In the genomic region with DNA sequence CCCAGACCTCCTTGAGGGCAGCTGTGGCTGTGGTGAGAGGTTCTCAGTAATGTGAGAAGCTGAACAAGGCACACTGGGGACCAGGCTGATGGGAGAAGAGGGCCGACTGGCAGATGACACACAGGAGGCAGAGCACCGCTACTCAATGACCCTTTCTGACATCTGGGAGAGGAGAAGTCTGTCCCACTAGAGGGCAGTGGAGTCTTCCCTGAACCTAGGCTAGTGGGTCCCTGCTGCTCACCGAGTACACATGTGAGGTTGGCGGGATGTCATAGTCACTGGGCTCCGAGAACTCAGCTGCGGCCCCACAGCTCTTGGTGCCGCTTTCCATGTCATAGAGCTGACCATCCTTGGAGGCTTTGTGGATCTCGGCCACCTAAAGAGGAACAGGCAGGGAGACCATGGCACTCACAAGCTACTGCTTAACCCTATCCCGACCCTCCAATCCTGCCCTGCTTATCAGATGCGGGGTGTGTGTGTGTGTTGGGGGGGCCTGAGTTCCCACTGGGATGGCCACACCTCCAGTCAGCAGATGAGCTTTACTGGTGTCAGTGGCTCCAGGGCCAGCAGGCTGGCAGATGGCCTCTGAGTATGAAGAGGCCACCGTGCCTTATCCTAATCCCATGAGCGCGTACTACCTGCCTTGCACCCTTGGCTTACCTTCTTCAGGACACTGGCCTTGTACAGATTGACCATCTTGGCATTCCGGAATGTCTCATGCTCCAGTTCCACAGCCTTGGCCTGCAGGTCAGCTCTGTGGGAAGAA, we compare ENCODE assay signal across 9 mouse cellular contexts. TPM values are rescaled to one million over a fixed set of nuclear protein-coding genes. Genes with fewer than 3 reads are reported as not detected.
DNase-seq lines count a peak whose midpoint lies in the region; ATAC-seq and TF ChIP-seq lines count a peak whose summit lies in the region.
"Had no signal": no experiment of that assay in that cellular context is flagged by ENCODE, and none has a peak within 500 bp of the region (broad histone marks: within the 10 kb centered on the region; RNA-seq: fewer than 3 reads in every experiment).

No protein-coding gene starts in this region.

- peak; percentile 38 for DNase-seq in hindbrain, embryonic 11.5 days (ENCODE audit: low spot score)
- peak; percentile 61 for DNase-seq in CH12.LX (ENCODE audit: extremely low read depth)
- DNase-seq in cerebellum, adult 9-10 months, result peak; percentile 33
- no peak for DNase-seq in liver, embryonic 13.5 days
- no peak for DNase-seq in adrenal gland, adult (ENCODE audit: inconsistent age in 2 of 2, low spot score in 1 of 2)
- no peak for DNase-seq in forebrain, embryonic 14.5 days (ENCODE audit: low spot score)

- no peaks in the 10 kb centered on the region for H3K79me2 ChIP-seq in CH12.LX (replicated peaks; ENCODE audit: control insufficient read depth, extremely low read depth, insufficient read depth, poor library complexity, severe bottlenecking)

- H3K9ac ChIP-seq in hindbrain, embryonic 11.5 days (ENCODE audit: low read depth, low read length), result no peak overlapping the region
- H3K9ac ChIP-seq in hindbrain, embryonic 16.5 days (ENCODE audit: low read depth, low read length), result no peak overlapping the region
- no peak overlapping the region for H3K9ac ChIP-seq in CH12.LX (ENCODE audit: insufficient read depth, low read depth)
- no peak overlapping the region for H3K9ac ChIP-seq in liver, embryonic 13.5 days
- H3K9ac ChIP-seq in forebrain, embryonic 13.5 days, result no peak overlapping the region
- H3K9ac ChIP-seq in forebrain, embryonic 14.5 days (ENCODE audit: low read length), result no peak overlapping the region
- H3K9ac ChIP-seq: heart, embryonic 15.5 days had no signal

- no peak for TF ChIP-seq EP300 in CH12.LX (IDR thresholded peaks at IDR 0.05; ENCODE audit: low read length)

- no peaks in the 10 kb centered on the region for H3K27me3 ChIP-seq in hindbrain, embryonic 11.5 days (ENCODE audit: control insufficient read depth, insufficient read depth, low read length)
- H3K27me3 ChIP-seq in hindbrain, embryonic 16.5 days (replicated peaks; ENCODE audit: control insufficient read depth, insufficient read depth, low read length), result no peaks in the 10 kb centered on the region
- H3K27me3 ChIP-seq in CH12.LX (replicated peaks), result no peaks in the 10 kb centered on the region
- H3K27me3 ChIP-seq in liver, embryonic 13.5 days, result no peaks in the 10 kb centered on the region
- H3K27me3 ChIP-seq in forebrain, embryonic 13.5 days, result no peaks in the 10 kb centered on the region
- H3K27me3 ChIP-seq in forebrain, embryonic 14.5 days (replicated peaks; ENCODE audit: control insufficient read depth, insufficient read depth, low read length), result no peaks in the 10 kb centered on the region
- H3K27me3 ChIP-seq: heart, embryonic 15.5 days had no signal

- H3K9me3 ChIP-seq in hindbrain, embryonic 11.5 days (ENCODE audit: control insufficient read depth, low read length), result no peaks in the 10 kb centered on the region
- no peaks in the 10 kb centered on the region for H3K9me3 ChIP-seq in hindbrain, embryonic 16.5 days (ENCODE audit: control insufficient read depth, low read length)
- no peaks in the 10 kb centered on the region for H3K9me3 ChIP-seq in CH12.LX (replicated peaks; ENCODE audit: low read length)
- H3K9me3 ChIP-seq in liver, embryonic 13.5 days (replicated peaks), result no peaks in the 10 kb centered on the region
- no peaks in the 10 kb centered on the region for H3K9me3 ChIP-seq in forebrain, embryonic 13.5 days (replicated peaks)
- no peaks in the 10 kb centered on the region for H3K9me3 ChIP-seq in forebrain, embryonic 14.5 days (replicated peaks; ENCODE audit: control insufficient read depth, low read length)
- H3K9me3 ChIP-seq: heart, embryonic 15.5 days had no signal

- H3K4me1 ChIP-seq in hindbrain, embryonic 11.5 days (replicated peaks; ENCODE audit: control insufficient read depth, insufficient read depth, low read length), result 0 out of 2 replicates have a peak, but pooled peaks cover 3% of the 10 kb centered on the region
- peaks cover under 1% of the 10 kb centered on the region; the same call in 1 of the 2 replicates for H3K4me1 ChIP-seq in hindbrain, embryonic 16.5 days (ENCODE audit: control insufficient read depth, insufficient read depth, low read depth, low read length)
- H3K4me1 ChIP-seq in CH12.LX (ENCODE audit: control insufficient read depth in 1 of 2, insufficient read depth in 2 of 2), result peaks cover 4 to 25% of the 10 kb centered on the region in 2 experiments; a peak in 3 of 4 replicates
- H3K4me1 ChIP-seq in liver, embryonic 13.5 days (replicated peaks), result peaks cover 36% of the 10 kb centered on the region
- H3K4me1 ChIP-seq in forebrain, embryonic 13.5 days, result peaks cover 5% of the 10 kb centered on the region; the same call in 1 of the 2 replicates
- no peaks in the 10 kb centered on the region for H3K4me1 ChIP-seq in forebrain, embryonic 14.5 days (ENCODE audit: control insufficient read depth, insufficient read depth, low read length)

- TF ChIP-seq POLR2A in CH12.LX (IDR thresholded peaks at IDR 0.05; ENCODE audit: low read depth, low read length), result no peak

- H3K27ac ChIP-seq in hindbrain, embryonic 11.5 days (ENCODE audit: low read depth, low read length), result peak overlapping the region; percentile 24; the same call in 1 of the 2 replicates
- H3K27ac ChIP-seq in hindbrain, embryonic 16.5 days (ENCODE audit: low read depth, low read length), result no peak overlapping the region
- H3K27ac ChIP-seq in CH12.LX (ENCODE audit: insufficient read depth, low read depth), result no peak overlapping the region
- no peak overlapping the region; the same call in 1 of the 2 replicates for H3K27ac ChIP-seq in liver, embryonic 13.5 days
- no peak overlapping the region for H3K27ac ChIP-seq in forebrain, embryonic 13.5 days
- H3K27ac ChIP-seq in forebrain, embryonic 14.5 days (ENCODE audit: low read depth, low read length), result no peak overlapping the region
- H3K27ac ChIP-seq: heart, embryonic 15.5 days had no signal

- in situ Hi-C loops in CH12.LX (cut with MboI; ENCODE audit: low pct_ligation_motif_present, low pct_unique_long_range_greater_than_20kb, low sequenced_read_pairs), result no loop called here

- no peak overlapping the region for H3K4me3 ChIP-seq in hindbrain, embryonic 11.5 days (ENCODE audit: low read depth, low read length)
- no peak overlapping the region for H3K4me3 ChIP-seq in hindbrain, embryonic 16.5 days (ENCODE audit: low read length)
- no peak overlapping the region for H3K4me3 ChIP-seq in CH12.LX (replicated peaks in 1 of 3; ENCODE audit: low read depth in 2 of 3, low read length in 2 of 3, poor library complexity in 1 of 3)
- H3K4me3 ChIP-seq in liver, embryonic 13.5 days (replicated peaks), result no peak overlapping the region
- H3K4me3 ChIP-seq in forebrain, embryonic 13.5 days, result no peak overlapping the region
- H3K4me3 ChIP-seq in forebrain, embryonic 14.5 days (ENCODE audit: low read depth, low read length), result no peak overlapping the region
- H3K4me3 ChIP-seq: heart, embryonic 15.5 days had no signal

- 73% methylated on average over 14 of the region's 14 CpGs for WGBS in hindbrain, embryonic 11.5 days
- 69% methylated on average over 14 of the region's 14 CpGs for WGBS in hindbrain, embryonic 16.5 days
- 61% methylated on average over 14 of the region's 14 CpGs for WGBS in liver, embryonic 13.5 days (ENCODE audit: insufficient replicate concordance)
- 76% methylated on average over 14 of the region's 14 CpGs for WGBS in forebrain, embryonic 13.5 days
- WGBS in forebrain, embryonic 14.5 days, result 79% methylated on average over 14 of the region's 14 CpGs

- TF ChIP-seq CTCF in CH12.LX (conservative IDR thresholded peaks at IDR 0.05 in 1 of 2, IDR thresholded peaks at IDR 0.05 in 1 of 2; ENCODE audit: low read depth in 2 of 2, low read length in 2 of 2), result peak in 1 of 2 experiments; percentile 72; a peak in 3 of 4 replicates

- dilution Hi-C loops in CH12.LX (cut with MboI; ENCODE audit: extremely low pct_ligation_motif_present, extremely low pct_unique_long_range_greater_than_20kb, low sequenced_read_pairs), result no loop called here

- no peak overlapping the region for H3K4me2 ChIP-seq in hindbrain, embryonic 11.5 days (replicated peaks; ENCODE audit: low read depth, low read length)
- no peak overlapping the region for H3K4me2 ChIP-seq in hindbrain, embryonic 16.5 days (ENCODE audit: low read length)
- H3K4me2 ChIP-seq in CH12.LX (ENCODE audit: insufficient read depth, low read depth, poor library complexity, severe bottlenecking), result no peak overlapping the region
- H3K4me2 ChIP-seq in liver, embryonic 13.5 days, result no peak overlapping the region
- H3K4me2 ChIP-seq in forebrain, embryonic 13.5 days, result no peak overlapping the region
- H3K4me2 ChIP-seq in forebrain, embryonic 14.5 days (ENCODE audit: low read length), result no peak overlapping the region
- H3K4me2 ChIP-seq: heart, embryonic 15.5 days had no signal

- TF ChIP-seq RAD21 in CH12.LX (IDR thresholded peaks at IDR 0.05; ENCODE audit: low read depth, low read length), result peak; percentile 60

- H3K36me3 ChIP-seq in hindbrain, embryonic 11.5 days (ENCODE audit: control insufficient read depth, insufficient read depth, low read length), result no peaks in the 10 kb centered on the region
- peaks cover 9% of the 10 kb centered on the region; the same call in 1 of the 2 replicates for H3K36me3 ChIP-seq in hindbrain, embryonic 16.5 days (ENCODE audit: control insufficient read depth, insufficient read depth, low read length)
- peaks cover 59 to 89% of the 10 kb centered on the region in 2 experiments for H3K36me3 ChIP-seq in CH12.LX (replicated peaks in 1 of 2; ENCODE audit: control insufficient read depth in 1 of 2, insufficient read depth in 1 of 2, low read length in 1 of 2)
- H3K36me3 ChIP-seq in liver, embryonic 13.5 days, result peaks cover 49% of the 10 kb centered on the region
- peaks cover 53% of the 10 kb centered on the region for H3K36me3 ChIP-seq in forebrain, embryonic 13.5 days (ENCODE audit: poor library complexity, severe bottlenecking)
- peaks cover 40% of the 10 kb centered on the region for H3K36me3 ChIP-seq in forebrain, embryonic 14.5 days (ENCODE audit: control insufficient read depth, insufficient read depth, low read length)

- no peak for ATAC-seq in hindbrain, embryonic 11.5 days (ENCODE audit: low FRiP score)
- no peak for ATAC-seq in hindbrain, embryonic 16.5 days
- ATAC-seq in liver, embryonic 13.5 days (ENCODE audit: low read depth), result 0 out of 2 replicates have a peak, but pooled peaks have one; percentile 21
- ATAC-seq in forebrain, embryonic 13.5 days, result no peak
- ATAC-seq in forebrain, embryonic 14.5 days, result no peak

RNA-seq across cellular contexts. Expression of a gene that starts 4.8 kb away (rescaled TPM):
- 3.4 and 3.8 TPM in 2 replicates for polyA plus RNA-seq in hindbrain, embryonic 11.5 days (2014; fragmentation: Nextera tagmentation; extraction: Ambion mirVana)
- polyA plus RNA-seq in hindbrain, embryonic 16.5 days (2015; fragmentation: Nextera tagmentation; extraction: Ambion mirVana), result 2.5 and 3.9 TPM in 2 replicates
- total RNA-seq in CH12.LX (2012; rRNA removed) (0.42 and 0.46 TPM in 2 replicates), CH12.LX (2014; rRNA removed) (0.98 and 1.6 TPM in 2 replicates)
- polyA plus RNA-seq in CH12.LX (2012; ENCODE audit: insufficient read length, low read depth), result 1.4 and 2.3 TPM in 2 replicates
- 39.0 and 42.3 TPM in 2 replicates for polyA plus RNA-seq in liver, embryonic 13.5 days (2015; fragmentation: Nextera tagmentation; extraction: Ambion mirVana)
- 1.4 and 1.5 TPM in 2 replicates for polyA plus RNA-seq in forebrain, embryonic 13.5 days (2015; fragmentation: Nextera tagmentation; extraction: Ambion mirVana)
- polyA plus RNA-seq in forebrain, embryonic 14.5 days (2014; fragmentation: Nextera tagmentation; extraction: Ambion mirVana), result 0.52 and 1.6 TPM in 2 replicates

RNA-seq across cellular contexts. Expression of a gene that starts 16.9 kb away (rescaled TPM):
- polyA plus RNA-seq in hindbrain, embryonic 11.5 days (2014; fragmentation: Nextera tagmentation; extraction: Ambion mirVana), result 0.40 and 0.65 TPM in 2 replicates
- 0.49 and 0.58 TPM in 2 replicates for polyA plus RNA-seq in hindbrain, embryonic 16.5 days (2015; fragmentation: Nextera tagmentation; extraction: Ambion mirVana)
- total RNA-seq in CH12.LX (2012; rRNA removed) (0.21 and 0.29 TPM in 2 replicates), CH12.LX (2014; rRNA removed) (not detected in 2 replicates)
- 0.56 and 0.59 TPM in 2 replicates for polyA plus RNA-seq in CH12.LX (2012; ENCODE audit: insufficient read length, low read depth)
- 3.0 and 3.2 TPM in 2 replicates for polyA plus RNA-seq in liver, embryonic 13.5 days (2015; fragmentation: Nextera tagmentation; extraction: Ambion mirVana)
- polyA plus RNA-seq in forebrain, embryonic 13.5 days (2015; fragmentation: Nextera tagmentation; extraction: Ambion mirVana), result 0.80 and 0.86 TPM in 2 replicates
- 0.18 and 0.22 TPM in 2 replicates for polyA plus RNA-seq in forebrain, embryonic 14.5 days (2014; fragmentation: Nextera tagmentation; extraction: Ambion mirVana)

RNA-seq across cellular contexts. Expression of a gene that starts 36.7 kb away (rescaled TPM):
- polyA plus RNA-seq in hindbrain, embryonic 11.5 days (2014; fragmentation: Nextera tagmentation; extraction: Ambion mirVana), result 0.09 TPM in 1 of 2 replicates, not detected in the other
- polyA plus RNA-seq in hindbrain, embryonic 16.5 days (2015; fragmentation: Nextera tagmentation; extraction: Ambion mirVana), result 0.16 and 0.31 TPM in 2 replicates
- total RNA-seq in CH12.LX (2012; rRNA removed) (0.17 and 0.21 TPM in 2 replicates), CH12.LX (2014; rRNA removed) (not detected in 2 replicates)
- 0.43 and 0.72 TPM in 2 replicates for polyA plus RNA-seq in CH12.LX (2012; ENCODE audit: insufficient read length, low read depth)
- 0.36 and 0.46 TPM in 2 replicates for polyA plus RNA-seq in liver, embryonic 13.5 days (2015; fragmentation: Nextera tagmentation; extraction: Ambion mirVana)
- polyA plus RNA-seq in forebrain, embryonic 13.5 days (2015; fragmentation: Nextera tagmentation; extraction: Ambion mirVana), result 0.21 TPM in 1 of 2 replicates, not detected in the other
- polyA plus RNA-seq in forebrain, embryonic 14.5 days (2014; fragmentation: Nextera tagmentation; extraction: Ambion mirVana), result not detected in 2 replicates

RNA-seq across cellular contexts. Expression of a gene that starts 38.1 kb away (rescaled TPM):
- polyA plus RNA-seq in hindbrain, embryonic 11.5 days (2014; fragmentation: Nextera tagmentation; extraction: Ambion mirVana), result 55.8 and 57.1 TPM in 2 replicates
- polyA plus RNA-seq in hindbrain, embryonic 16.5 days (2015; fragmentation: Nextera tagmentation; extraction: Ambion mirVana), result 38.4 and 45.3 TPM in 2 replicates
- total RNA-seq in CH12.LX (2012; rRNA removed), result 72.2 and 83.6 TPM in 2 replicates
- 256 and 275 TPM in 2 replicates for total RNA-seq in CH12.LX (2014; rRNA removed)
- 167 and 219 TPM in 2 replicates for polyA plus RNA-seq in CH12.LX (2012; ENCODE audit: insufficient read length, low read depth)
- 23.4 and 35.2 TPM in 2 replicates for polyA plus RNA-seq in liver, embryonic 13.5 days (2015; fragmentation: Nextera tagmentation; extraction: Ambion mirVana)
- 56.1 and 62.4 TPM in 2 replicates for polyA plus RNA-seq in forebrain, embryonic 13.5 days (2015; fragmentation: Nextera tagmentation; extraction: Ambion mirVana)
- polyA plus RNA-seq in forebrain, embryonic 14.5 days (2014; fragmentation: Nextera tagmentation; extraction: Ambion mirVana), result 55.8 and 56.5 TPM in 2 replicates

RNA-seq across cellular contexts. Expression of a gene that starts 38.3 kb away (rescaled TPM):
- polyA plus RNA-seq in hindbrain, embryonic 11.5 days (2014; fragmentation: Nextera tagmentation; extraction: Ambion mirVana), result 16.0 and 19.9 TPM in 2 replicates
- 20.2 and 21.3 TPM in 2 replicates for polyA plus RNA-seq in hindbrain, embryonic 16.5 days (2015; fragmentation: Nextera tagmentation; extraction: Ambion mirVana)
- 30.9 and 31.0 TPM in 2 replicates for total RNA-seq in CH12.LX (2012; rRNA removed)
- total RNA-seq in CH12.LX (2014; rRNA removed), result 21.8 and 22.8 TPM in 2 replicates
- 38.9 and 43.3 TPM in 2 replicates for polyA plus RNA-seq in CH12.LX (2012; ENCODE audit: insufficient read length, low read depth)
- 9.9 and 10.2 TPM in 2 replicates for polyA plus RNA-seq in liver, embryonic 13.5 days (2015; fragmentation: Nextera tagmentation; extraction: Ambion mirVana)
- polyA plus RNA-seq in forebrain, embryonic 13.5 days (2015; fragmentation: Nextera tagmentation; extraction: Ambion mirVana), result 24.4 and 29.6 TPM in 2 replicates
- polyA plus RNA-seq in forebrain, embryonic 14.5 days (2014; fragmentation: Nextera tagmentation; extraction: Ambion mirVana), result 16.5 and 20.4 TPM in 2 replicates

Comparison
In these comparisons a context has a peak if more than half of its experiments do, and no peak if none do; other contexts are left out.
1. DNase-seq: peak in hindbrain, embryonic 11.5 days (single experiment), CH12.LX (single experiment) and cerebellum, adult 9-10 months (single experiment); none in liver, embryonic 13.5 days (single experiment), adrenal gland, adult (0 of 2) and forebrain, embryonic 14.5 days (single experiment).